Mouse (Mus musculus): ENCODE measurements around the gene Zfp207.

DNA sequence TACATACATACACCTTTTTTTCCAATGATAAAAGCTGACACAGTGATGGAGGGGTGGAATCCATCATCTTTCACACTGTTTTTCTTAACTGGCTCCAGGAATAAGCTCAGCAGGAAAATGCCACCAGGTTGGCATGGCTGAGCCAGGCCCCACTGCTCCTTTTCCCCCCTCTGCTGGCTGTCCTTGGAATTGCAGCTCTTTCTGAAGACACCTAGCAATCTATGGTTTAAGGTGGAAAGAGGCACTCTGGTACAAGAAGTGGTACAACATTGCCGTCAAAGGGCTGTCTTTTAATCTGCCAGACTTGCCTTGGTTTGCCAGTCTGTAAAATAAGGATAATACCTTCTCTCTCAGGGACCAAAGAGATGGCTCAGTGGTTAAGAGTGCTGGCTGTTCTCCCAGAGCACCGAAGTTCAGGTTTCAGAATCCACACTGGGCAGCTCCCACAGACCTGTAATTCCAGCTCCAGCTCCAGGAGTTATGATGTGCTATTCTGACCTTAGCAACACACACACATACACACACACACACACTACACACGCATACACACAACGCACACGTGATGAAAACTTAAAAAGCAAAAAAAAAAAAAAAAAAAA, 31.1 kb upstream of the Zfp207 start:
- TF ChIP-seq CTCF (IDR thresholded peaks at IDR 0.05; ENCODE audit: control insufficient read depth, insufficient read depth, insufficient replicate concordance, low read depth, low read length) (peak; percentile 86; the same call in 1 of the 2 replicates), POLR2A (IDR thresholded peaks at IDR 0.05; ENCODE audit: control insufficient read depth, low read depth, low read length) (no peak)
